Mouse (Mus musculus) forebrain, embryonic 12.5 days (tissue): ENCODE results near the gene Dct. TPM values are rescaled to one million over a fixed set of nuclear protein-coding genes. Genes with fewer than 3 reads are reported as not detected.

Source experiments
- ATAC-seq: fragments of 200-750 bp; cut with Nextera tagmentation; 2 replicates; pipeline ENCODE4 v1.8.0; 2017; ENCODE audit warnings: moderate TSS enrichment; ENCODE audit not compliant: low FRiP score
- H3K27ac ChIP-seq: fragments of 300-500 bp; sonication (generic); 2 replicates; pipeline ENCODE4 v1.5.1; 2016; ENCODE audit warnings: mild to moderate bottlenecking
- H3K27me3 ChIP-seq: fragments of 300-500 bp; sonication (generic); 2 replicates; pipeline ENCODE4 v1.6.1; 2016; ENCODE audit warnings: mild to moderate bottlenecking
- H3K36me3 ChIP-seq: fragments of 300-500 bp; sonication (generic); replicated peaks from 2 replicates; pipeline ENCODE4 v1.6.1; 2016; ENCODE audit warnings: mild to moderate bottlenecking
- H3K4me1 ChIP-seq: fragments of 300-500 bp; sonication (generic); 2 replicates; pipeline ENCODE4 v1.6.1; 2016
- H3K4me2 ChIP-seq: fragments of 300-500 bp; sonication (generic); 2 replicates; pipeline ENCODE4 v1.6.1; 2016; ENCODE audit warnings: mild to moderate bottlenecking, moderate library complexity
- H3K4me3 ChIP-seq: fragments of 300-500 bp; sonication (generic); replicated peaks from 2 replicates; pipeline ENCODE4 v1.5.1; 2016; ENCODE audit warnings: mild to moderate bottlenecking
- H3K9ac ChIP-seq: fragments of 300-500 bp; sonication (generic); 2 replicates; pipeline ENCODE4 v1.6.1; 2016; ENCODE audit warnings: mild to moderate bottlenecking
- H3K9me3 ChIP-seq: fragments of 300-500 bp; sonication (generic); 2 replicates; pipeline ENCODE4 v1.6.1; 2016
- WGBS: fragments of 180-500 bp; shearing (Covaris S2); methylation state at CpG from one replicate; pipeline ENCODE4 v1.1.7; 2016; 5-methylcytosine and 5-hydroxymethylcytosine counted together
- polyA plus RNA-seq: library from polyadenylated mRNA; unstranded; fragments of >200 nt; fragmentation: Nextera tagmentation; extraction: Ambion mirVana; gene quantifications from 2 replicates; pipeline ENCODE4 v1.2.1, GENCODE M21; 2016

Gene Dct
- polyA plus RNA-seq, 1 experiment from 2014 or later: 12.1 TPM

- WGBS: 85% methylated on average over 12 of the region's 12 CpGs
- Histone ChIP-seq H3K4me2 (no peak overlapping the region), H3K36me3 (no peaks in the 10 kb centered on the region), H3K9me3 (no peaks in the 10 kb centered on the region), H3K4me1 (no peaks in the 10 kb centered on the region; the same call in 1 of the 2 replicates), H3K4me3 (no peak overlapping the region), H3K9ac (no peak overlapping the region), H3K27me3 (0 out of 2 replicates have a peak, but pooled peaks cover 4% of the 10 kb centered on the region), H3K27ac (no peak overlapping the region)
- no peak for ATAC-seq
Observed at GRCm38 (mm10) chr14:118069439-118070079, 17.5 kb upstream of the Dct start.

- no peak overlapping the region for H3K4me3 ChIP-seq
- H3K4me2 ChIP-seq: no peak overlapping the region
- H3K27me3 ChIP-seq: 0 out of 2 replicates have a peak, but pooled peaks cover 5% of the 10 kb centered on the region
- H3K9me3 ChIP-seq: no peaks in the 10 kb centered on the region
- H3K9ac ChIP-seq: no peak overlapping the region
- no peaks in the 10 kb centered on the region for H3K36me3 ChIP-seq
- no peak for ATAC-seq
- H3K27ac ChIP-seq: no peak overlapping the region
- peaks cover 3% of the 10 kb centered on the region for H3K4me1 ChIP-seq
- WGBS: 79% methylated on average over 7 of the region's 7 CpGs
Observed at GRCm38 (mm10) chr14:118061766-118062432, 9.9 kb upstream of the Dct start.

GRCm38 (mm10) chr14:118058581-118058886, 6.5 kb upstream of the Dct start:
- H3K27me3 ChIP-seq: peaks cover 36% of the 10 kb centered on the region
- WGBS: 86% methylated on average over 4 of the region's 4 CpGs
- H3K9ac ChIP-seq: no peak overlapping the region

GRCm38 (mm10) chr14:118057696-118058580, 5.9 kb upstream of the Dct start:
- peaks cover 41% of the 10 kb centered on the region for H3K27me3 ChIP-seq
- H3K36me3 ChIP-seq: no peaks in the 10 kb centered on the region
- no peak overlapping the region for H3K4me3 ChIP-seq
- WGBS: 90% methylated on average over 25 of the region's 25 CpGs
- peaks cover 4% of the 10 kb centered on the region for H3K4me1 ChIP-seq
- no peak overlapping the region for H3K9ac ChIP-seq
- no peak overlapping the region for H3K27ac ChIP-seq
- no peak overlapping the region for H3K4me2 ChIP-seq
- H3K9me3 ChIP-seq: no peaks in the 10 kb centered on the region
- no peak for ATAC-seq

More at GRCm38 (mm10) chr14:118058581-118058886, 6.5 kb upstream of the Dct start:
- no peak for ATAC-seq
- Histone ChIP-seq H3K4me2 (no peak overlapping the region), H3K36me3 (no peaks in the 10 kb centered on the region), H3K4me1 (peaks cover 3% of the 10 kb centered on the region), H3K27ac (no peak overlapping the region), H3K4me3 (no peak overlapping the region), H3K9me3 (no peaks in the 10 kb centered on the region)

- WGBS: 31% methylated on average over 11 of the region's 11 CpGs
- H3K27me3 ChIP-seq: peaks cover 61% of the 10 kb centered on the region
- H3K4me2 ChIP-seq: peak overlapping the region; percentile 29; the same call in 1 of the 2 replicates
- H3K9ac ChIP-seq: no peak overlapping the region
- no peaks in the 10 kb centered on the region for H3K36me3 ChIP-seq
- H3K9me3 ChIP-seq: no peaks in the 10 kb centered on the region
- H3K27ac ChIP-seq: peak overlapping the region; percentile 82
- H3K4me3 ChIP-seq: no peak overlapping the region
- peaks cover 26% of the 10 kb centered on the region for H3K4me1 ChIP-seq
- ATAC-seq: peak; percentile 16; the same call in 1 of the 2 replicates
Observed at GRCm38 (mm10) chr14:118052770-118053169, 726 bp upstream of the Dct start.

GRCm38 (mm10) chr14:118051396-118051795, 648 bp downstream of the Dct start:
- H3K9ac ChIP-seq: no peak overlapping the region
- no peaks in the 10 kb centered on the region for H3K9me3 ChIP-seq
- no peak overlapping the region for H3K4me2 ChIP-seq
- peaks cover 26% of the 10 kb centered on the region for H3K4me1 ChIP-seq
- WGBS: 65% methylated on average over 11 of the region's 11 CpGs
- peak overlapping the region; percentile 82 for H3K27ac ChIP-seq
- peak; percentile 52 for ATAC-seq
- H3K36me3 ChIP-seq: no peaks in the 10 kb centered on the region
- no peak overlapping the region for H3K4me3 ChIP-seq
- H3K27me3 ChIP-seq: peaks cover 62% of the 10 kb centered on the region

GRCm38 (mm10) chr14:118050990-118051389, 1.1 kb downstream of the Dct start:
- no peak for ATAC-seq
- H3K4me3 ChIP-seq: no peak overlapping the region
- WGBS: 81% methylated on average over 12 of the region's 12 CpGs
- peak overlapping the region; percentile 82 for H3K27ac ChIP-seq
- no peaks in the 10 kb centered on the region for H3K9me3 ChIP-seq
- peak overlapping the region; percentile 19; the same call in 1 of the 2 replicates for H3K4me2 ChIP-seq
- no peaks in the 10 kb centered on the region for H3K36me3 ChIP-seq
- H3K9ac ChIP-seq: no peak overlapping the region
- peaks cover 60% of the 10 kb centered on the region for H3K27me3 ChIP-seq
- H3K4me1 ChIP-seq: peaks cover 26% of the 10 kb centered on the region

GRCm38 (mm10) chr14:118050431-118050830, 1.6 kb downstream of the Dct start:
- Histone ChIP-seq H3K4me2 (0 out of 2 replicates have a peak overlapping the region, but pooled peaks have one; percentile 19), H3K4me1 (peaks cover 26% of the 10 kb centered on the region), H3K36me3 (no peaks in the 10 kb centered on the region), H3K27me3 (peaks cover 56% of the 10 kb centered on the region), H3K9ac (no peak overlapping the region), H3K27ac (peak overlapping the region; percentile 82; the same call in 1 of the 2 replicates), H3K4me3 (no peak overlapping the region), H3K9me3 (no peaks in the 10 kb centered on the region)
- no peak for ATAC-seq
- 69% methylated on average over 10 of the region's 10 CpGs for WGBS

GRCm38 (mm10) chr14:118049648-118050238, 2.3 kb downstream of the Dct start:
- Histone ChIP-seq H3K9ac (no peak overlapping the region), H3K4me3 (no peak overlapping the region), H3K4me2 (peak overlapping the region; percentile 8; the same call in 1 of the 2 replicates), H3K27ac (no peak overlapping the region), H3K9me3 (no peaks in the 10 kb centered on the region), H3K36me3 (no peaks in the 10 kb centered on the region), H3K4me1 (peaks cover 26% of the 10 kb centered on the region), H3K27me3 (peaks cover 51% of the 10 kb centered on the region)
- WGBS: 47% methylated on average over 12 of the region's 12 CpGs
- no peak for ATAC-seq

- H3K4me1 ChIP-seq: peaks cover 6% of the 10 kb centered on the region
- H3K9ac ChIP-seq: no peak overlapping the region
- H3K4me3 ChIP-seq: no peak overlapping the region
- peak; percentile 51; the same call in 1 of the 2 replicates for ATAC-seq
- H3K36me3 ChIP-seq: no peaks in the 10 kb centered on the region
- peaks cover 21% of the 10 kb centered on the region for H3K27me3 ChIP-seq
- H3K9me3 ChIP-seq: no peaks in the 10 kb centered on the region
- H3K27ac ChIP-seq: no peak overlapping the region
- 71% methylated on average over 17 of the region's 17 CpGs for WGBS
- H3K4me2 ChIP-seq: no peak overlapping the region
Observed at GRCm38 (mm10) chr14:118042963-118043362, 9.1 kb downstream of the Dct start.

GRCm38 (mm10) chr14:118042066-118042762, 9.8 kb downstream of the Dct start:
- Histone ChIP-seq H3K4me2 (no peak overlapping the region), H3K9me3 (no peaks in the 10 kb centered on the region), H3K27me3 (peaks cover 21% of the 10 kb centered on the region), H3K9ac (no peak overlapping the region), H3K36me3 (no peaks in the 10 kb centered on the region), H3K4me3 (no peak overlapping the region), H3K4me1 (peaks cover 6% of the 10 kb centered on the region), H3K27ac (no peak overlapping the region)
- ATAC-seq: peak; percentile 63; the same call in 1 of the 2 replicates
- WGBS: 50% methylated on average over 18 of the region's 18 CpGs
